In the genomic region with DNA sequence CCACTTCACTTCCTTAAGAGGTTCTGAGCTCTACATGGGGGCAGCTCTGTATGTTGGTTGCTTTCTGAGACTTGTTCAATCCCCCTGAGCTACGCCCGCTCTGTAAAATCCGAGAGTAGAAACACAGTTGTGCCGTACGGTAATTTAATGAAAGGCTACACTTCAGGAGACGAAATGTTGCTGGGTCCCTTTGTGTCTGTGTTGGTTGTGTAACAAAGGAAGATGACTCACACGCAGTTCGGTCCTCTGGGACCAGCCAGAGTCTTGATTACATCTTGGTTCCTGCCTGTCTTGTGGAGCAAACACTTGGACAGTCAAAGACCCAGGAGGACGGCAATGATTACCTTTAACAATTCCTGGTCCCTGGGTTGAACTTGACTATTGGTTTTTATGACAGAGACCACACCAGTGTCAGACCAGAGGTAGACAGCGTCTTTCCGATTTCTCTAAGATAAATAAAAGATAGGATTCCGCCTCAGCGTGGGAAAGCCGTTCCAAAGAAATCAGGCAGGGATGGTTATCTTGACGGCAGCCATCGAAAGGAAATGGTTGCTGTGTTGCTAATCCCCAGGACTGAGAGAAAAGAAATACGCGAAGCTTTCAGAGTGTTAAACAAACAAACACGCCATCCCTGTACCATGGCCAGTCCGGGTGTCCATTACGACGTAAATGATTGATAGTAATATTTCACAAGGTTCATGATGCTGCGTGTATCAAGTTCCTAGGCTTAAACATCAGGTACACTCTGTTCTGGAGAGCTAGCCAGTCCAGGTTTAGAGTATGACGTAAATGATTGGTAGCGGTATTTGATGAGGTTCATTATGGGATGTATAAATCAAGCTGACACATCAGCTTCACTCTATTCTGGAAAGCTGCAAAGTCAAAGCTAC, we compare ENCODE assay signal across 8 mouse cellular contexts. TPM values are rescaled to one million over a fixed set of nuclear protein-coding genes. Genes with fewer than 3 reads are reported as not detected.
DNase-seq lines count a peak whose midpoint lies in the region; ATAC-seq and TF ChIP-seq lines count a peak whose summit lies in the region.

No protein-coding gene starts in this region.

- H3K36me3 ChIP-seq in limb, embryonic 14.5 days (ENCODE audit: control insufficient read depth, insufficient read depth, low read length): no peaks in the 10 kb centered on the region

- no peak overlapping the region for H3K9ac ChIP-seq in limb, embryonic 14.5 days (ENCODE audit: low read depth, low read length, severe bottlenecking)

- no peaks in the 10 kb centered on the region for H3K27me3 ChIP-seq in limb, embryonic 14.5 days (ENCODE audit: control insufficient read depth, insufficient read depth, low read length)

- H3K4me3 ChIP-seq in limb, embryonic 14.5 days (replicated peaks; ENCODE audit: low read length): no peak overlapping the region
- H3K4me3 ChIP-seq in olfactory bulb, adult 2 months (ENCODE audit: insufficient read depth, low read depth, low read length): no peak overlapping the region

- peak; percentile 44 for DNase-seq in kidney, adult 9 months
- no peak for DNase-seq in kidney, adult 8-10 months
- peak; percentile 68 for DNase-seq in heart, adult 8-10 months (ENCODE audit: low spot score)
- peak; percentile 35 for DNase-seq in limb, embryonic 14.5 days (ENCODE audit: low spot score)
- no peak for DNase-seq in adrenal gland, adult 8-10 months
- DNase-seq in thymus, postnatal 10 days (ENCODE audit: low spot score in 2 of 2): no peak
- no peak for DNase-seq in layer of hippocampus, adult 9-10 months (ENCODE audit: low spot score)

- H3K4me2 ChIP-seq in limb, embryonic 14.5 days (replicated peaks; ENCODE audit: low read depth, low read length, severe bottlenecking): no peak overlapping the region

- ATAC-seq in limb, embryonic 14.5 days (ENCODE audit: low FRiP score, low read depth): peak; percentile 28

- no peaks in the 10 kb centered on the region for H3K9me3 ChIP-seq in limb, embryonic 14.5 days (ENCODE audit: control insufficient read depth, low read length)

- no peak overlapping the region for H3K27ac ChIP-seq in limb, embryonic 14.5 days (replicated peaks; ENCODE audit: low read depth, low read length)
- peak overlapping the region; percentile 74; the same call in 1 of the 2 replicates for H3K27ac ChIP-seq in olfactory bulb, adult 2 months (ENCODE audit: insufficient read depth, low read depth, low read length)

- 62% methylated on average over 25 of the region's 25 CpGs for WGBS in limb, embryonic 14.5 days
- 63% methylated on average over 25 of the region's 25 CpGs for WGBS in olfactory bulb, adult 2 months

- no peak for TF ChIP-seq POLR2A in limb, embryonic 14.5 days (IDR thresholded peaks at IDR 0.05; ENCODE audit: borderline replicate concordance, extremely low read depth, insufficient read depth, insufficient read length)
- no peak for TF ChIP-seq POLR2A in olfactory bulb, adult 2 months (IDR thresholded peaks at IDR 0.05; ENCODE audit: insufficient read depth, low read depth, low read length)

- 0 out of 2 replicates have a peak, but pooled peaks cover 4% of the 10 kb centered on the region for H3K4me1 ChIP-seq in limb, embryonic 14.5 days (ENCODE audit: control insufficient read depth, insufficient read depth, low read length)
- peaks cover 8% of the 10 kb centered on the region for H3K4me1 ChIP-seq in olfactory bulb, adult 2 months (ENCODE audit: control insufficient read depth, insufficient read depth, low read length)

- TF ChIP-seq CTCF in olfactory bulb, adult 2 months (IDR thresholded peaks at IDR 0.05; ENCODE audit: insufficient read depth, low read depth, low read length): no peak

RNA-seq across cellular contexts. Expression of a gene that starts 20.3 kb away (rescaled TPM):
- 1 to 10 TPM; 3.7 to 6.2 (median 5.1) TPM for total RNA-seq in heart, adult 8-10 months (2022)
- 33.3 and 34.4 TPM in 2 replicates for polyA plus RNA-seq in limb, embryonic 14.5 days (2012; rRNA removed)
- 24.7 and 25.8 TPM in 2 replicates for polyA plus RNA-seq in limb, embryonic 14.5 days (2014; fragmentation: Nextera tagmentation; extraction: Ambion mirVana)
- not detected in 2 replicates for polyA plus RNA-seq in olfactory bulb, adult 2 months (2012; ENCODE audit: insufficient read depth, insufficient read length, low replicate concordance, missing spikeins)
- 10 to 100 TPM; 11.6 to 15.6 (median 14.0) TPM for total RNA-seq in adrenal gland, adult 8-10 months (2022)

Comparison
In these comparisons a context has a peak if more than half of its experiments do, and no peak if none do; other contexts are left out.
1. DNase-seq: peak in kidney, adult 9 months (single experiment), heart, adult 8-10 months (single experiment) and limb, embryonic 14.5 days (single experiment); none in kidney, adult 8-10 months (0 of 2), adrenal gland, adult 8-10 months (single experiment), thymus, postnatal 10 days (0 of 2) and layer of hippocampus, adult 9-10 months (single experiment).